Mouse (Mus musculus) hindbrain, embryonic 13.5 days (tissue): ENCODE data around the gene Gna13. TPM values are rescaled to one million over a fixed set of nuclear protein-coding genes. Genes with fewer than 3 reads are reported as not detected.

Source experiments
- ATAC-seq: fragments of 200-750 bp; cut with Nextera tagmentation; 2 replicates; pipeline ENCODE4 v1.8.0; 2017; ENCODE audit warnings: moderate TSS enrichment; ENCODE audit not compliant: low FRiP score
- H3K27ac ChIP-seq: fragments of 300-500 bp; sonication (generic); 2 replicates; pipeline ENCODE4 v1.5.1; 2015; ENCODE audit warnings: inconsistent platforms, mild to moderate bottlenecking, moderate library complexity
- H3K27me3 ChIP-seq: fragments of 300-500 bp; sonication (generic); 2 replicates; pipeline ENCODE4 v1.6.1; 2015; ENCODE audit warnings: mild to moderate bottlenecking, inconsistent platforms
- H3K36me3 ChIP-seq: fragments of 300-500 bp; sonication (generic); 2 replicates; pipeline ENCODE4 v1.6.1; 2015; ENCODE audit warnings: mild to moderate bottlenecking, inconsistent platforms
- H3K4me1 ChIP-seq: fragments of 300-500 bp; sonication (generic); replicated peaks from 2 replicates; pipeline ENCODE4 v1.6.1; 2015; ENCODE audit warnings: inconsistent platforms
- H3K4me2 ChIP-seq: fragments of 300-500 bp; sonication (generic); 2 replicates; pipeline ENCODE4 v1.6.1; 2015; ENCODE audit warnings: inconsistent platforms, mild to moderate bottlenecking, moderate library complexity
- H3K4me3 ChIP-seq: fragments of 300-500 bp; sonication (generic); 2 replicates; pipeline ENCODE4 v1.5.1; 2015; ENCODE audit warnings: mild to moderate bottlenecking, inconsistent platforms
- H3K9ac ChIP-seq: fragments of 300-500 bp; sonication (generic); 2 replicates; pipeline ENCODE4 v1.6.1; 2015; ENCODE audit warnings: mild to moderate bottlenecking, inconsistent platforms
- H3K9me3 ChIP-seq: fragments of 300-500 bp; sonication (generic); 2 replicates; pipeline ENCODE4 v1.6.1; 2016; ENCODE audit warnings: inconsistent platforms
- WGBS: fragments of 180-500 bp; shearing (Covaris S2); methylation state at CpG from one replicate; pipeline ENCODE4 v1.1.7; 2015; 5-methylcytosine and 5-hydroxymethylcytosine counted together
- polyA plus RNA-seq: library from polyadenylated mRNA; unstranded; fragments of >200 nt; fragmentation: Nextera tagmentation; extraction: Ambion mirVana; gene quantifications from 2 replicates; pipeline ENCODE4 v1.2.1, GENCODE M21; 2015

Gna13 gene
- polyA plus RNA-seq, 1 experiment from 2014 or later: 16.6 TPM

- no peak for ATAC-seq
- H3K4me1 ChIP-seq: no peaks in the 10 kb centered on the region
- no peaks in the 10 kb centered on the region for H3K27me3 ChIP-seq
- no peak overlapping the region for H3K4me2 ChIP-seq
- 91% methylated on average over 9 of the region's 9 CpGs for WGBS
- H3K4me3 ChIP-seq: no peak overlapping the region
- no peak overlapping the region for H3K27ac ChIP-seq
- H3K9ac ChIP-seq: no peak overlapping the region
- no peaks in the 10 kb centered on the region for H3K36me3 ChIP-seq
- no peaks in the 10 kb centered on the region for H3K9me3 ChIP-seq
Measured at GRCm38 (mm10) chr11:109417472-109418040, 54.9 kb downstream of the Gna13 start.

GRCm38 (mm10) chr11:109419461-109419860 is 56.8 kb downstream of the Gna13 start:
- H3K9ac ChIP-seq: no peak overlapping the region
- no peaks in the 10 kb centered on the region for H3K9me3 ChIP-seq
- no peak overlapping the region for H3K4me3 ChIP-seq
- no peak for ATAC-seq
- no peak overlapping the region for H3K27ac ChIP-seq
- H3K36me3 ChIP-seq: no peaks in the 10 kb centered on the region
- H3K4me1 ChIP-seq: no peaks in the 10 kb centered on the region
- no peaks in the 10 kb centered on the region for H3K27me3 ChIP-seq
- WGBS: 58% methylated on average over 4 of the region's 4 CpGs
- H3K4me2 ChIP-seq: no peak overlapping the region

GRCm38 (mm10) chr11:109419961-109420566 is 57.4 kb downstream of the Gna13 start:
- H3K9me3 ChIP-seq: no peaks in the 10 kb centered on the region
- 55% methylated on average over 16 of the region's 16 CpGs for WGBS
- H3K4me3 ChIP-seq: no peak overlapping the region
- no peak overlapping the region for H3K27ac ChIP-seq
- no peaks in the 10 kb centered on the region for H3K27me3 ChIP-seq
- ATAC-seq: no peak
- H3K9ac ChIP-seq: no peak overlapping the region
- H3K4me1 ChIP-seq: 0 out of 2 replicates have a peak, but pooled peaks cover 2% of the 10 kb centered on the region
- H3K4me2 ChIP-seq: no peak overlapping the region
- no peaks in the 10 kb centered on the region for H3K36me3 ChIP-seq

- no peaks in the 10 kb centered on the region for H3K27me3 ChIP-seq
- no peak for ATAC-seq
Measured at GRCm38 (mm10) chr11:109420567-109420962, 57.9 kb downstream of the Gna13 start.

GRCm38 (mm10) chr11:109421205-109421604 is 58.6 kb downstream of the Gna13 start:
- H3K4me3 ChIP-seq: no peak overlapping the region
- no peak overlapping the region for H3K9ac ChIP-seq
- 0 out of 2 replicates have a peak, but pooled peaks cover 5% of the 10 kb centered on the region for H3K4me1 ChIP-seq
- no peak overlapping the region for H3K4me2 ChIP-seq
- no peaks in the 10 kb centered on the region for H3K36me3 ChIP-seq
- H3K9me3 ChIP-seq: no peaks in the 10 kb centered on the region
- ATAC-seq: no peak
- WGBS: 91% methylated on average over 5 of the region's 5 CpGs
- no peaks in the 10 kb centered on the region for H3K27me3 ChIP-seq
- no peak overlapping the region for H3K27ac ChIP-seq

More at GRCm38 (mm10) chr11:109420567-109420962, 57.9 kb downstream of the Gna13 start:
- Histone ChIP-seq H3K9ac (no peak overlapping the region), H3K4me2 (no peak overlapping the region), H3K36me3 (no peaks in the 10 kb centered on the region), H3K4me1 (0 out of 2 replicates have a peak, but pooled peaks cover 5% of the 10 kb centered on the region), H3K27ac (no peak overlapping the region), H3K9me3 (no peaks in the 10 kb centered on the region), H3K4me3 (no peak overlapping the region)
- 89% methylated on average over 14 of the region's 14 CpGs for WGBS

- 98% methylated on average over 4 of the region's 4 CpGs for WGBS
- peaks cover 13% of the 10 kb centered on the region for H3K4me1 ChIP-seq
Measured at GRCm38 (mm10) chr11:109422263-109422662, 59.6 kb downstream of the Gna13 start.

GRCm38 (mm10) chr11:109423294-109423693 is 60.7 kb downstream of the Gna13 start:
- Histone ChIP-seq H3K4me2 (no peak overlapping the region), H3K9me3 (no peaks in the 10 kb centered on the region), H3K36me3 (no peaks in the 10 kb centered on the region), H3K4me1 (peaks cover 15% of the 10 kb centered on the region), H3K27me3 (no peaks in the 10 kb centered on the region), H3K4me3 (no peak overlapping the region), H3K27ac (no peak overlapping the region), H3K9ac (no peak overlapping the region)
- WGBS: 64% methylated on average over 1 of the region's 1 CpGs
- ATAC-seq: no peak

More at GRCm38 (mm10) chr11:109422263-109422662, 59.6 kb downstream of the Gna13 start:
- no peaks in the 10 kb centered on the region for H3K9me3 ChIP-seq
- no peak overlapping the region for H3K4me3 ChIP-seq
- H3K27me3 ChIP-seq: no peaks in the 10 kb centered on the region
- no peak overlapping the region for H3K4me2 ChIP-seq
- H3K36me3 ChIP-seq: no peaks in the 10 kb centered on the region
- no peak overlapping the region for H3K9ac ChIP-seq
- no peak overlapping the region for H3K27ac ChIP-seq
- ATAC-seq: no peak

GRCm38 (mm10) chr11:109425392-109426271 is 63.0 kb downstream of the Gna13 start, which contains the start of gene Amz2:
Gene Amz2 (plus strand): TSS chr11:109425946.
- peak; percentile 97 for ATAC-seq
- WGBS: under 1% methylated on average over 65 of the region's 65 CpGs
- peak within 1 kb of the TSS; percentile 86 for H3K9ac ChIP-seq
- H3K36me3 ChIP-seq: peaks cover 23% of the 10 kb centered on the region
- H3K27ac ChIP-seq: peak within 1 kb of the TSS; percentile 90
- peak within 1 kb of the TSS; percentile 67 for H3K4me3 ChIP-seq
- H3K27me3 ChIP-seq: no peaks in the 10 kb centered on the region
- peaks cover 15% of the 10 kb centered on the region for H3K4me1 ChIP-seq
- H3K9me3 ChIP-seq: no peaks in the 10 kb centered on the region
- peak within 1 kb of the TSS; percentile 68 for H3K4me2 ChIP-seq

GRCm38 (mm10) chr11:109426272-109426586 is 63.6 kb downstream of the Gna13 start:
- Histone ChIP-seq H3K4me2 (peak overlapping the region; percentile 68), H3K27me3 (no peaks in the 10 kb centered on the region), H3K4me3 (peak overlapping the region; percentile 67), H3K36me3 (peaks cover 29% of the 10 kb centered on the region), H3K9me3 (no peaks in the 10 kb centered on the region), H3K27ac (peak overlapping the region; percentile 90), H3K4me1 (peaks cover 16% of the 10 kb centered on the region), H3K9ac (peak overlapping the region; percentile 86)
- WGBS: 0% methylated on average over 11 of the region's 11 CpGs
- ATAC-seq: no peak

- no peak overlapping the region for H3K27ac ChIP-seq
- WGBS: 94% methylated on average over 5 of the region's 5 CpGs
- 0 out of 2 replicates have a peak overlapping the region, but pooled peaks have one; percentile 86 for H3K9ac ChIP-seq
- H3K4me2 ChIP-seq: peak overlapping the region; percentile 68
- H3K9me3 ChIP-seq: no peaks in the 10 kb centered on the region
- no peak for ATAC-seq
- peaks cover 38% of the 10 kb centered on the region for H3K36me3 ChIP-seq
- H3K4me1 ChIP-seq: peaks cover 20% of the 10 kb centered on the region
- H3K27me3 ChIP-seq: no peaks in the 10 kb centered on the region
- H3K4me3 ChIP-seq: no peak overlapping the region
Measured at GRCm38 (mm10) chr11:109427353-109427752, 64.7 kb downstream of the Gna13 start.

- no peaks in the 10 kb centered on the region for H3K9me3 ChIP-seq
- peaks cover 85% of the 10 kb centered on the region for H3K36me3 ChIP-seq
- H3K4me2 ChIP-seq: no peak overlapping the region
- 96% methylated on average over 16 of the region's 16 CpGs for WGBS
- no peak overlapping the region for H3K27ac ChIP-seq
- 0 out of 2 replicates have a peak, but pooled peaks cover 2% of the 10 kb centered on the region for H3K27me3 ChIP-seq
- peaks cover 8% of the 10 kb centered on the region; the same call in 1 of the 2 replicates for H3K4me1 ChIP-seq
- no peak for ATAC-seq
- no peak overlapping the region for H3K9ac ChIP-seq
- no peak overlapping the region for H3K4me3 ChIP-seq
Measured at GRCm38 (mm10) chr11:109434233-109434798, 71.7 kb downstream of the Gna13 start.

GRCm38 (mm10) chr11:109436889-109437288 is 74.3 kb downstream of the Gna13 start:
- no peak for ATAC-seq
- H3K4me2 ChIP-seq: no peak overlapping the region
- no peak overlapping the region for H3K27ac ChIP-seq
- 81% methylated on average over 7 of the region's 8 CpGs for WGBS
- no peak overlapping the region for H3K4me3 ChIP-seq
- H3K27me3 ChIP-seq: peaks cover 16% of the 10 kb centered on the region
- peaks cover 16% of the 10 kb centered on the region for H3K4me1 ChIP-seq
- no peak overlapping the region for H3K9ac ChIP-seq
- H3K9me3 ChIP-seq: no peaks in the 10 kb centered on the region
- H3K36me3 ChIP-seq: peaks cover 61% of the 10 kb centered on the region
